8 mouse cellular contexts compared by ENCODE assay signal in genomic region chr7:96152431-96152830, GRCm38 (mm10). TPM values are rescaled to one million over a fixed set of nuclear protein-coding genes. Genes with fewer than 3 reads are reported as not detected.
DNase-seq lines count a peak whose midpoint lies in the region; ATAC-seq and TF ChIP-seq lines count a peak whose summit lies in the region.

No protein-coding gene starts in this region.

- H3K36me3 ChIP-seq in heart, embryonic 10.5 days, result no peaks in the 10 kb centered on the region
- H3K36me3 ChIP-seq in E14TG2a.4 (ENCODE audit: insufficient read depth, low read length), result no peaks in the 10 kb centered on the region
- no peaks in the 10 kb centered on the region for H3K36me3 ChIP-seq in forebrain, embryonic 14.5 days (ENCODE audit: control insufficient read depth, insufficient read depth, low read length)
- H3K36me3 ChIP-seq in limb, embryonic 15.5 days, result no peaks in the 10 kb centered on the region

- intact Hi-C loops in heart, postnatal 14 days (cut with DNase I), result loop anchor here (5.0 kb wide), 1 partner anchor 765 kb away; no protein-coding TSS in a partner anchor

- peak overlapping the region; percentile 45 for H3K4me2 ChIP-seq in forebrain, embryonic 14.5 days (ENCODE audit: low read length)
- peak overlapping the region; percentile 43; the same call in 1 of the 2 replicates for H3K4me2 ChIP-seq in limb, embryonic 15.5 days

- H3K4me1 ChIP-seq in heart, embryonic 10.5 days, result no peaks in the 10 kb centered on the region; the same call in 1 of the 2 replicates
- peaks cover 48% of the 10 kb centered on the region for H3K4me1 ChIP-seq in E14TG2a.4 (replicated peaks; ENCODE audit: low read depth, low read length)
- H3K4me1 ChIP-seq in forebrain, embryonic 14.5 days (ENCODE audit: control insufficient read depth, insufficient read depth, low read length), result peaks cover 3% of the 10 kb centered on the region; the same call in 1 of the 2 replicates
- H3K4me1 ChIP-seq in limb, embryonic 15.5 days, result no peaks in the 10 kb centered on the region

- H3K9ac ChIP-seq in forebrain, embryonic 14.5 days (ENCODE audit: low read length), result no peak overlapping the region
- H3K9ac ChIP-seq in limb, embryonic 15.5 days, result no peak overlapping the region

- H3K27ac ChIP-seq in heart, embryonic 10.5 days, result peak overlapping the region; percentile 52; the same call in 1 of the 2 replicates
- no peak overlapping the region for H3K27ac ChIP-seq in forebrain, embryonic 14.5 days (ENCODE audit: low read depth, low read length)
- no peak overlapping the region for H3K27ac ChIP-seq in limb, embryonic 15.5 days

- H3K4me3 ChIP-seq in heart, embryonic 10.5 days, result peak overlapping the region; percentile 54; the same call in 1 of the 2 replicates
- H3K4me3 ChIP-seq in E14TG2a.4 (replicated peaks; ENCODE audit: low read length), result peak overlapping the region; percentile 58
- H3K4me3 ChIP-seq in forebrain, embryonic 14.5 days (ENCODE audit: low read depth, low read length), result peak overlapping the region; percentile 24; the same call in 1 of the 2 replicates
- no peak overlapping the region; the same call in 1 of the 2 replicates for H3K4me3 ChIP-seq in limb, embryonic 15.5 days

- WGBS in heart, embryonic 10.5 days, result 8% methylated on average over 4 of the region's 4 CpGs
- 6% methylated on average over 4 of the region's 4 CpGs for WGBS in forebrain, embryonic 14.5 days
- WGBS in limb, embryonic 15.5 days, result 19% methylated on average over 4 of the region's 4 CpGs

- peaks cover 4% of the 10 kb centered on the region for H3K27me3 ChIP-seq in heart, embryonic 10.5 days (ENCODE audit: insufficient read depth, poor library complexity, severe bottlenecking)
- H3K27me3 ChIP-seq in E14TG2a.4 (ENCODE audit: insufficient read depth, low read length), result peaks cover 8% of the 10 kb centered on the region; the same call in 1 of the 2 replicates
- H3K27me3 ChIP-seq in forebrain, embryonic 14.5 days (replicated peaks; ENCODE audit: control insufficient read depth, insufficient read depth, low read length), result no peaks in the 10 kb centered on the region
- no peaks in the 10 kb centered on the region for H3K27me3 ChIP-seq in limb, embryonic 15.5 days

- no peak for DNase-seq in heart, embryonic 10.5 days (ENCODE audit: low spot score)
- no peak for DNase-seq in heart, postnatal 14 days
- DNase-seq in forebrain, embryonic 14.5 days (ENCODE audit: low spot score), result no peak
- DNase-seq in adrenal gland, postnatal 36 days, result no peak
- DNase-seq in gastrocnemius, postnatal 10 days, result no peak
- no peak for DNase-seq in yolk sac, embryonic 10.5 days (ENCODE audit: low spot score)

- peak; percentile 8; the same call in 1 of the 2 replicates for ATAC-seq in forebrain, embryonic 14.5 days
- ATAC-seq in limb, embryonic 15.5 days (ENCODE audit: insufficient number of reproducible peaks, low FRiP score, low TSS enrichment, low read depth), result no peak

- H3K9me3 ChIP-seq in heart, embryonic 10.5 days, result no peaks in the 10 kb centered on the region
- H3K9me3 ChIP-seq in E14TG2a.4 (ENCODE audit: low read length), result no peaks in the 10 kb centered on the region
- no peaks in the 10 kb centered on the region for H3K9me3 ChIP-seq in forebrain, embryonic 14.5 days (replicated peaks; ENCODE audit: control insufficient read depth, low read length)
- no peaks in the 10 kb centered on the region for H3K9me3 ChIP-seq in limb, embryonic 15.5 days

- no peak for TF ChIP-seq CTCF in E14TG2a.4 (conservative IDR thresholded peaks at IDR 0.05; ENCODE audit: low read length)

RNA-seq across cellular contexts. Expression of gene Tenm4, which starts 18.6 kb away (rescaled TPM):
- polyA plus RNA-seq in heart, embryonic 10.5 days (2016; fragmentation: Nextera tagmentation; extraction: Ambion mirVana), result 7.6 and 16.8 TPM in 2 replicates
- total RNA-seq in heart, postnatal 14 days (2021), result 1 to 10 TPM; 2.1 to 2.3 TPM
- 48.9 and 70.1 TPM in 2 replicates for polyA plus RNA-seq in forebrain, embryonic 14.5 days (2014; fragmentation: Nextera tagmentation; extraction: Ambion mirVana)
- polyA plus RNA-seq in limb, embryonic 15.5 days (2015; fragmentation: Nextera tagmentation; extraction: Ambion mirVana), result 36.3 and 38.4 TPM in 2 replicates
- 10 to 100 TPM; 14.3 to 18.7 TPM for total RNA-seq in adrenal gland, postnatal 36 days (2021)
- 10 to 100 TPM; 11.0 to 15.0 TPM for total RNA-seq in gastrocnemius, postnatal 10 days (2021)
